Mouse (Mus musculus): ENCODE measurements around the gene Gm20388. TPM values are rescaled to one million over a fixed set of nuclear protein-coding genes. Genes with fewer than 3 reads are reported as not detected.
A peak's percentile ranks its signal among the peaks of the same experiment; 100 is the strongest.

The Gm20388 gene
- total and polyA plus RNA-seq, 2 experiments from 2014 or later, result 17.3 TPM; not detected in 1

DNA sequence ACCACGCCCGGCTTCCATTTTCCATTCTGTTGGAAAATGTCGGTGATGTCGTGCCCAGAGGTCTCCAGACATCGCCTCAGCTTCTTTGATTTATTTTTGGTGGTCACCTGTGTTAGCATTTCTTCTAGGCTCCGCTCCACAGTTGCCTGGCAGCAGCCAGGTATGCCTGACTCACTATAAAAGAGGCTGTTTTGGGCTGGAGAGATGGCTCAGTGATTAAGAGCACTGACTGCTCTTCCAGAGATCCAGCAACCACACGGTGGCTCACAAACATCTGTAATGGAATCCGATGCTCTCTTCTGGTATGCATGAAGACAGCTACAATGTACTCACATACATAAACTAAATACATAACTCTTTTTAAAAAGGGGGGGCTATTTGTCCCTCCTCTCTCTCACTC is 2015.6 kb downstream of the Gm20388 start:
- 0 out of 2 replicates have a peak, but pooled peaks cover 1% of the 10 kb centered on the region for H3K4me1 ChIP-seq (ENCODE audit: control insufficient read depth, insufficient read depth)
- H3K36me3 ChIP-seq (replicated peaks; ENCODE audit: control insufficient read depth, insufficient read depth, low read length), result no peaks in the 10 kb centered on the region
- H3K4me3 ChIP-seq (ENCODE audit: low read depth, low read length), result no peak overlapping the region
- H3K27me3 ChIP-seq (ENCODE audit: control insufficient read depth, insufficient read depth, low read length), result no peaks in the 10 kb centered on the region
- TF ChIP-seq CTCF (IDR thresholded peaks at IDR 0.05; ENCODE audit: low read depth) (no peak), EP300 (IDR thresholded peaks at IDR 0.05; ENCODE audit: low read depth) (no peak)
- DNase-seq (ENCODE audit: low spot score) (no peak), ATAC-seq (ENCODE audit: insufficient read depth, low read depth) (no peak)
- H3K9me3 ChIP-seq (replicated peaks; ENCODE audit: control insufficient read depth, low read length), result no peaks in the 10 kb centered on the region
- no peak overlapping the region for H3K9ac ChIP-seq (replicated peaks; ENCODE audit: low read depth, low read length)
- WGBS, result 59% methylated on average over 8 of the region's 8 CpGs
- no peak overlapping the region for H3K27ac ChIP-seq (ENCODE audit: low read depth)
- H3K4me2 ChIP-seq (ENCODE audit: low read depth, low read length), result no peak overlapping the region

DNA sequence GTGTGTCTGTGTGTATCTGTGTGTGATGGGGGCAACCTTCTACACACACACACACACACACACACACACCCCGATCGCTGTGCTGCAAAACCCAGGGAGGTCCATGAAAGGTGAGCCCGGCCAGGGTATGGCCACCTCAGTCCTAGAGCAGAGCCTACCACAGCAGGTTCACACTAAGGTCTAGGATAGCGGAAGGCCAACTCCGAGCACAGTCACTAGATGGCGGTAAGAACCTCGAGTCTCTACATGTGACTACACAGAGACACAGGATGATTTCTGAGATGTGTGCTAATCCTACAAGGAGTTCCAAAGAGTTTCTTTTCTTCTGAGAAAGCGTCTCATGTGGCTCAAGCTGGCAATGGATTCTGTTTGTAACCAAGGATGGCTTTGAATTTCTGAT is 2016.7 kb downstream of the Gm20388 start:
- no peaks in the 10 kb centered on the region for H3K36me3 ChIP-seq (replicated peaks; ENCODE audit: control insufficient read depth, insufficient read depth, low read length)
- H3K9me3 ChIP-seq (replicated peaks; ENCODE audit: control insufficient read depth, low read length), result no peaks in the 10 kb centered on the region
- no peak for DNase-seq (ENCODE audit: low spot score)
- ATAC-seq (ENCODE audit: insufficient read depth, low read depth), result peak; percentile 74
- H3K4me1 ChIP-seq (ENCODE audit: control insufficient read depth, insufficient read depth), result no peaks in the 10 kb centered on the region
- no peak for TF ChIP-seq EP300 (IDR thresholded peaks at IDR 0.05; ENCODE audit: low read depth)
- TF ChIP-seq CTCF (IDR thresholded peaks at IDR 0.05; ENCODE audit: low read depth), result peak; percentile 68
- no peak overlapping the region for H3K27ac ChIP-seq (ENCODE audit: low read depth)
- 38% methylated on average over 8 of the region's 8 CpGs for WGBS
- H3K9ac ChIP-seq (replicated peaks; ENCODE audit: low read depth, low read length), result no peak overlapping the region
- no peaks in the 10 kb centered on the region for H3K27me3 ChIP-seq (ENCODE audit: control insufficient read depth, insufficient read depth, low read length)
- H3K4me3 ChIP-seq (ENCODE audit: low read depth, low read length), result no peak overlapping the region
- H3K4me2 ChIP-seq (ENCODE audit: low read depth, low read length), result no peak overlapping the region

DNA sequence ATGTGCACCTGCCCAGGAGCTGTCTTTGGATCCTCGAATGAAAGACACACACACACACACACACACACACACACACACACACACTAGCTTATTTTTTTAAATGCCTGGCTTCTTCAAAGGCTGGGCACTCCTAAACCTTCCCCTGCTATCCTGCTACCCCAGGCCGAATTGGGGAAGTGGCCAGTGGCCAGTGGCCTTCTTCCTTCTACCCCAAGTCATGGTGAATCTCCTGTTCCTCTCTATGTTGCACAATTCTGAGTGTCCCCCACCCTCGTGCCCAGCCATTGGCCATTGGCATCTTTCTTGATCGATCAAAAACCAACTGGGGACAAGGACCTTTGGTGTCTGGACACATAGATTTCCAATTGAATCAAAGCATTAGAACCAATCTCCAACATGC is 2019.4 kb downstream of the Gm20388 start:
- Histone ChIP-seq H3K9me3 (replicated peaks; ENCODE audit: control insufficient read depth, low read length) (no peaks in the 10 kb centered on the region), H3K27me3 (ENCODE audit: control insufficient read depth, insufficient read depth, low read length) (no peaks in the 10 kb centered on the region), H3K36me3 (replicated peaks; ENCODE audit: control insufficient read depth, insufficient read depth, low read length) (no peaks in the 10 kb centered on the region), H3K4me3 (ENCODE audit: low read depth, low read length) (no peak overlapping the region), H3K4me1 (ENCODE audit: control insufficient read depth, insufficient read depth) (no peaks in the 10 kb centered on the region), H3K27ac (ENCODE audit: low read depth) (no peak overlapping the region), H3K9ac (replicated peaks; ENCODE audit: low read depth, low read length) (no peak overlapping the region), H3K4me2 (ENCODE audit: low read depth, low read length) (no peak overlapping the region)
- ATAC-seq (ENCODE audit: insufficient read depth, low read depth) (no peak), DNase-seq (ENCODE audit: low spot score) (no peak)
- WGBS, result 62% methylated on average over 4 of the region's 4 CpGs
- no peak for TF ChIP-seq EP300 (IDR thresholded peaks at IDR 0.05; ENCODE audit: low read depth)
- no peak for TF ChIP-seq CTCF (IDR thresholded peaks at IDR 0.05; ENCODE audit: low read depth)

DNA sequence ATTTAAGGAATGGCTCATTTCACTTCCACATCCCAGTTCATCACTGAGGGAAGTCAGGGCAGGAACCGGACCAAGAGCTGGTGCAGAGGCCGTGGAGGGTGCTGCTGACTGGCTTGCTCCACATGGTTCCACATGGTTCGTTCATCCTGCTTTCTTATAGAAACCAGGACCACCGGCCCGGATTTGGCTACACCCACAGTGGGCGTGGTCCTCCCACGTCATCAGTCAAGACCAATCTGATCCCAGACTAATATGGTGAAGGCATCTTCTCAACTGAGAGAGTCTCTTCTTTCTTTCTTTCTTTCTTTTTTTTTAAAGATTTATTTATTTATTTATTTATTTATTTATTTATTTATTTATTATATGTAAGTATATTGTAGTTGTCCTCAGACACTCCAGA is 2020.9 kb downstream of the Gm20388 start:
- ATAC-seq (ENCODE audit: insufficient read depth, low read depth) (no peak), DNase-seq (ENCODE audit: low spot score) (no peak)
- no peaks in the 10 kb centered on the region for H3K4me1 ChIP-seq (ENCODE audit: control insufficient read depth, insufficient read depth)
- H3K4me3 ChIP-seq (ENCODE audit: low read depth, low read length), result no peak overlapping the region
- H3K4me2 ChIP-seq (ENCODE audit: low read depth, low read length), result no peak overlapping the region
- WGBS, result 73% methylated on average over 7 of the region's 7 CpGs
- no peaks in the 10 kb centered on the region for H3K27me3 ChIP-seq (ENCODE audit: control insufficient read depth, insufficient read depth, low read length)
- no peak overlapping the region for H3K9ac ChIP-seq (replicated peaks; ENCODE audit: low read depth, low read length)
- TF ChIP-seq CTCF (IDR thresholded peaks at IDR 0.05; ENCODE audit: low read depth) (no peak), EP300 (IDR thresholded peaks at IDR 0.05; ENCODE audit: low read depth) (no peak)
- no peaks in the 10 kb centered on the region for H3K36me3 ChIP-seq (replicated peaks; ENCODE audit: control insufficient read depth, insufficient read depth, low read length)
- H3K9me3 ChIP-seq (replicated peaks; ENCODE audit: control insufficient read depth, low read length), result no peaks in the 10 kb centered on the region
- H3K27ac ChIP-seq (ENCODE audit: low read depth), result no peak overlapping the region

DNA sequence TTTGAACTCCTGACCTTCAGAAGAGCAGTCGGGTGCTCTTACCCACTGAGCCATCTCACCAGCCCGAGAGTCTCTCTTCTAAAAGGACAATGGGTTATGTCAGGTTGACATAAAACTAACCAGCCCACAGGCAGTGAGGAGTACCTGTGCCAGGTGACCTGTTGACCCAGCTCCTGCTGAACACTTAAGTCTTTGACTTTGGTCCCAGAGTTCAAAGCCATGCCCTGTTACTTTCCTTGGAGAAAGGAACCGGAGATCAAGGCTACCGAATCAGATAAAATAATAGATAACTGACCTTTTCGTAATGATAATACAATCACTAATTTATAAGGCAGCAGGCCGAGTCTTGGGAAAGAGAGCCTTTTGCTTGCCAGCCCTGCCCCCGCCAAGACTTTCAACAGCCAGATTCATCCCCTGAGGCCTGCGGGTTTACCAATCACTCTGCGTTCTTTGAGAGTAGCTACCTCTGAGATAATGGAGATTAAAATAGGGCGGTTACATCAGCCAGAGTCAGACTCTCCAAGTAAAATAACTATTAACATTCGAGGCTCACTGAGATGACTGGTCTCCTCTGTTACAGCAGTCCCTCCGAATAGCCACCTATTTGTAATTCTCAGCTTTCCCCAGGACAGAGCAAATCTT is 2021.5 kb downstream of the Gm20388 start:
- TF ChIP-seq EP300 (IDR thresholded peaks at IDR 0.05; ENCODE audit: low read depth) (no peak), CTCF (IDR thresholded peaks at IDR 0.05; ENCODE audit: low read depth) (no peak)
- no peak overlapping the region for H3K4me2 ChIP-seq (ENCODE audit: low read depth, low read length)
- no peak overlapping the region for H3K9ac ChIP-seq (replicated peaks; ENCODE audit: low read depth, low read length)
- H3K27me3 ChIP-seq (ENCODE audit: control insufficient read depth, insufficient read depth, low read length), result no peaks in the 10 kb centered on the region
- H3K27ac ChIP-seq (ENCODE audit: low read depth), result no peak overlapping the region
- ATAC-seq (ENCODE audit: insufficient read depth, low read depth) (no peak), DNase-seq (ENCODE audit: low spot score) (no peak)
- no peaks in the 10 kb centered on the region for H3K4me1 ChIP-seq (ENCODE audit: control insufficient read depth, insufficient read depth)
- no peaks in the 10 kb centered on the region for H3K36me3 ChIP-seq (replicated peaks; ENCODE audit: control insufficient read depth, insufficient read depth, low read length)
- no peak overlapping the region for H3K4me3 ChIP-seq (ENCODE audit: low read depth, low read length)
- no peaks in the 10 kb centered on the region for H3K9me3 ChIP-seq (replicated peaks; ENCODE audit: control insufficient read depth, low read length)
- WGBS, result 64% methylated on average over 12 of the region's 12 CpGs
